Mouse (Mus musculus): Measurements from ENCODE around the gene Spem2.

- TF ChIP-seq POLR2A (IDR thresholded peaks at IDR 0.05; ENCODE audit: borderline replicate concordance, extremely low read depth, low read depth, low read length), result no peak
- no peak for TF ChIP-seq CTCF (IDR thresholded peaks at IDR 0.05; ENCODE audit: insufficient read depth, low read length)
Measured at GRCm38 (mm10) chr11:69854680-69855079, 36.4 kb upstream of the Spem2 start.

All from lung, adult 2 months (tissue).